Mouse (Mus musculus): ENCODE results near the gene Spocd1. TPM values are rescaled to one million over a fixed set of nuclear protein-coding genes. Genes with fewer than 3 reads are reported as not detected.

Gene Spocd1
- polyA plus RNA-seq, 1 experiment from 2014 or later = not detected

DNA sequence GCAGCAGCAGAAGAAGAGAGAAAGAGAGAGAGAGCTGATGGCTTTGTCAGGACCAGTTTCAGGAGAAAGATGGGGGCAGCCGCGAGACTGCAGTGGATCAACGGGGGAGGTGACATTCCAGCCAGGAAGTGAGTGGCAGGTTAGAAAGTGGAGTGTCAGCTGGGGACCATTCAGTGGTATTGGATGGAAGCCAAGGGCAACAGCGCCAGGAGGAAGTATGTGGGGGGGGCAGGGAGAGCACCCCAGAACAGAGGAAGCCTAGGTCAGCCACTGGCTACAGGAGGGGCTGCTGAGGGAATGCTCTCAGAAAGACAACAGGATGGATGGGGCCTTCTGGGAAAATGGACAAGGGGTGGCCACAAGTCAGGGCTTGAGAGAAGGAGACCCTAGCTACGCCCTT is 72.7 kb downstream of the Spocd1 start:
- no peaks in the 10 kb centered on the region for H3K36me3 ChIP-seq (ENCODE audit: control insufficient read depth, insufficient read depth, low read length)
- H3K4me3 ChIP-seq (replicated peaks; ENCODE audit: low read length) = no peak overlapping the region
- WGBS = 29% methylated on average over 5 of the region's 5 CpGs
- ATAC-seq (ENCODE audit: insufficient read depth, low FRiP score) = 0 out of 2 replicates have a peak, but pooled peaks have one; percentile 14
- H3K27ac ChIP-seq (ENCODE audit: low read length) = peak overlapping the region; percentile 34; the same call in 1 of the 2 replicates
- H3K9me3 ChIP-seq (replicated peaks; ENCODE audit: control insufficient read depth, low read length) = no peaks in the 10 kb centered on the region
- 0 out of 2 replicates have a peak, but pooled peaks cover 7% of the 10 kb centered on the region for H3K27me3 ChIP-seq (ENCODE audit: control insufficient read depth, insufficient read depth, low read length)
- peaks cover 18% of the 10 kb centered on the region for H3K4me1 ChIP-seq (ENCODE audit: control insufficient read depth, insufficient read depth, low read length)
- no peak overlapping the region for H3K4me2 ChIP-seq (ENCODE audit: low read depth, low read length)
- no peak overlapping the region for H3K9ac ChIP-seq (ENCODE audit: low read length)

- 63% methylated on average over 10 of the region's 10 CpGs for WGBS
- Histone ChIP-seq H3K27ac (ENCODE audit: low read length) (peak overlapping the region; percentile 34; the same call in 1 of the 2 replicates), H3K4me3 (replicated peaks; ENCODE audit: low read length) (no peak overlapping the region), H3K36me3 (ENCODE audit: control insufficient read depth, insufficient read depth, low read length) (no peaks in the 10 kb centered on the region), H3K9ac (ENCODE audit: low read length) (no peak overlapping the region), H3K27me3 (ENCODE audit: control insufficient read depth, insufficient read depth, low read length) (0 out of 2 replicates have a peak, but pooled peaks cover 8% of the 10 kb centered on the region), H3K4me1 (ENCODE audit: control insufficient read depth, insufficient read depth, low read length) (peaks cover 20% of the 10 kb centered on the region), H3K9me3 (replicated peaks; ENCODE audit: control insufficient read depth, low read length) (no peaks in the 10 kb centered on the region), H3K4me2 (ENCODE audit: low read depth, low read length) (no peak overlapping the region)
- ATAC-seq (ENCODE audit: insufficient read depth, low FRiP score) = peak; percentile 19; the same call in 1 of the 2 replicates
These were observed 73.1 kb downstream of the Spocd1 start for GRCm38 (mm10) chr4:130002157-130002556.

DNA sequence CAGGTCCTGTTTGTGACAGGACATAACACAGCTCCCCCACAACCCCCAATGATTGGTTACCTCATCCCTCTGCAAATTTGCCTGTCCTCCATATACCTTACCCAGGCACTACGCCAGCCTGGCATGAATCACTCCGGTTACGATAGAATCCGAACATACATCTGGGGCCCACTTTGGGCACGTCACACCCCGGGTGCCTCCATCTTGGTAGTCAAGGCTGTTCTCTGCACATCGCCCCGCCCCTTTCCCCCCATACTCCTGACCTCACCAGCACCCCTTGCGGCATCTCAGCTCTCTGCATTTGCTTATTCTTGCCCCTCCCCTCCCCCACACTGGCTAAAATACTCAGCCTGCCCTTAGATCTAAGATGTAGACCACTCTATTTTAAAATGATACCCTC is 76.5 kb downstream of the Spocd1 start:
- no peak overlapping the region for H3K9ac ChIP-seq (ENCODE audit: low read length)
- 0 out of 2 replicates have a peak, but pooled peaks cover 8% of the 10 kb centered on the region for H3K27me3 ChIP-seq (ENCODE audit: control insufficient read depth, insufficient read depth, low read length)
- no peak overlapping the region for H3K4me3 ChIP-seq (replicated peaks; ENCODE audit: low read length)
- H3K4me2 ChIP-seq (ENCODE audit: low read depth, low read length) = no peak overlapping the region
- WGBS = 57% methylated on average over 9 of the region's 9 CpGs
- no peaks in the 10 kb centered on the region for H3K9me3 ChIP-seq (replicated peaks; ENCODE audit: control insufficient read depth, low read length)
- peaks cover 18% of the 10 kb centered on the region for H3K4me1 ChIP-seq (ENCODE audit: control insufficient read depth, insufficient read depth, low read length)
- H3K36me3 ChIP-seq (ENCODE audit: control insufficient read depth, insufficient read depth, low read length) = no peaks in the 10 kb centered on the region
- H3K27ac ChIP-seq (ENCODE audit: low read length) = no peak overlapping the region
- no peak for ATAC-seq (ENCODE audit: insufficient read depth, low FRiP score)

- Histone ChIP-seq H3K36me3 (ENCODE audit: control insufficient read depth, insufficient read depth, low read length) (no peaks in the 10 kb centered on the region), H3K4me1 (ENCODE audit: control insufficient read depth, insufficient read depth, low read length) (peaks cover 10% of the 10 kb centered on the region; the same call in 1 of the 2 replicates), H3K4me2 (ENCODE audit: low read depth, low read length) (peak overlapping the region; percentile 47), H3K9ac (ENCODE audit: low read length) (0 out of 2 replicates have a peak overlapping the region, but pooled peaks have one; percentile 18), H3K9me3 (replicated peaks; ENCODE audit: control insufficient read depth, low read length) (no peaks in the 10 kb centered on the region), H3K4me3 (replicated peaks; ENCODE audit: low read length) (peak overlapping the region; percentile 31), H3K27me3 (ENCODE audit: control insufficient read depth, insufficient read depth, low read length) (0 out of 2 replicates have a peak, but pooled peaks cover 8% of the 10 kb centered on the region), H3K27ac (ENCODE audit: low read length) (no peak overlapping the region)
- WGBS = 11% methylated on average over 25 of the region's 25 CpGs
- no peak for ATAC-seq (ENCODE audit: insufficient read depth, low FRiP score)
These were observed 77.5 kb downstream of the Spocd1 start for GRCm38 (mm10) chr4:130006533-130006932.

Other genes starting within 250 kb of the Spocd1 start
- gene Tmem39b, start 232.4 kb upstream of the Spocd1 start, polyA plus RNA-seq (2015; fragmentation: Nextera tagmentation; extraction: Ambion mirVana) = 11.7 and 13.9 TPM in 2 replicates
- 52.8 and 54.5 TPM in 2 replicates for gene Khdrbs1, start 186.9 kb upstream of the Spocd1 start, polyA plus RNA-seq (2015; fragmentation: Nextera tagmentation; extraction: Ambion mirVana)
- gene Ptp4a2, start 118.0 kb upstream of the Spocd1 start, polyA plus RNA-seq (2015; fragmentation: Nextera tagmentation; extraction: Ambion mirVana) = 277 and 329 TPM in 2 replicates
- gene Adgrb2, start 55.6 kb downstream of the Spocd1 start, polyA plus RNA-seq (2015; fragmentation: Nextera tagmentation; extraction: Ambion mirVana) = 1.6 and 1.9 TPM in 2 replicates
- gene Col16a1, start 118.6 kb downstream of the Spocd1 start, polyA plus RNA-seq (2015; fragmentation: Nextera tagmentation; extraction: Ambion mirVana) = 55.6 and 75.1 TPM in 2 replicates
- 63.5 and 72.7 TPM in 2 replicates for gene Pef1, start 173.3 kb downstream of the Spocd1 start, polyA plus RNA-seq (2015; fragmentation: Nextera tagmentation; extraction: Ambion mirVana)
- gene Hcrtr1, start 210.1 kb downstream of the Spocd1 start, polyA plus RNA-seq (2015; fragmentation: Nextera tagmentation; extraction: Ambion mirVana) = 0.29 and 0.49 TPM in 2 replicates
- 62.7 and 77.6 TPM in 2 replicates for gene Tinagl1, start 245.9 kb downstream of the Spocd1 start, polyA plus RNA-seq (2015; fragmentation: Nextera tagmentation; extraction: Ambion mirVana)